Comparison of ENCODE assay signal across 20 mouse cellular contexts in the genomic region with DNA sequence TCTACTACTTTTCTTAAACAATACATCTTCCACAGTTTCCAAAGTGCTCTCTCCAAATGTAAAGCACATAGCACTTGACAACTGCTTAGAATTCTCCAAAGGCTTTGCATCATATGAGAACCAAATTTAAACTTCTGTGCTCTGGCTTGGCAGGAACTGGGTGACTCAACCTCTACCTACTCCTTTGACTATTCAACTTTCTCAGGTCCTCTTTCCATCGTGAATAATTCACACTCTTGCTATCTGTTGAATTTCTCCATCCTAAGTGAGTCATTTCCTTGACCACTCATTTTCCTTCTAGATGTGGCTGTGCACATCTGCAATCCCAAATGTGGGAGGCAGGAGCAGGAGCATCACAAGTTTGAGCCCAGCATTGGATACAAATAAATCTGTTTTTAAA. TPM values are rescaled to one million over a fixed set of nuclear protein-coding genes. Genes with fewer than 3 reads are reported as not detected.
"Had no signal": no experiment of that assay in that cellular context is flagged by ENCODE, and none has a peak within 500 bp of the region (broad histone marks: within the 10 kb centered on the region; RNA-seq: fewer than 3 reads in every experiment).

No protein-coding gene starts in this region.

- ATAC-seq: liver, postnatal 0 days; lung, postnatal 0 days had no signal

- H3K9me3 ChIP-seq: lung, embryonic 15.5 days; megakaryocyte, embryonic 14.5 days; midbrain, embryonic 12.5 days; neural tube, embryonic 13.5 days; neural tube, embryonic 15.5 days had no signal

- H3K27me3 ChIP-seq: lung, embryonic 15.5 days; midbrain, embryonic 12.5 days; neural tube, embryonic 13.5 days; neural tube, embryonic 15.5 days had no signal

- H3K36me3 ChIP-seq: lung, embryonic 15.5 days; midbrain, embryonic 12.5 days; neural tube, embryonic 13.5 days; neural tube, embryonic 15.5 days had no signal

- H3K27ac ChIP-seq: lung, embryonic 15.5 days; macrophage; midbrain, embryonic 12.5 days; neural tube, embryonic 13.5 days; neural tube, embryonic 15.5 days had no signal

- H3K4me3 ChIP-seq: lung, embryonic 15.5 days; megakaryocyte, embryonic 14.5 days; midbrain, embryonic 12.5 days; myocyte; neural tube, embryonic 13.5 days; neural tube, embryonic 15.5 days had no signal

- DNase-seq: liver, postnatal 0 days; lung, adult 2 months; lung, postnatal 14 days; lung, postnatal 36 days; retina, postnatal 1 day; right cerebral cortex, postnatal 14 days; right cerebral cortex, postnatal 4 days; spleen, adult 18-20 months; thymus, adult 18-20 months; thymus, postnatal 14 days; thymus, postnatal 36 days had no signal

- H3K4me1 ChIP-seq: lung, embryonic 15.5 days; megakaryocyte, embryonic 14.5 days; midbrain, embryonic 12.5 days; neural tube, embryonic 15.5 days had no signal

RNA-seq across cellular contexts. Expression of a gene that starts 28.4 kb away (rescaled TPM):
- polyA plus RNA-seq: liver, postnatal 0 days; lung, adult 2 months; macrophage; myocyte; small intestine, adult 2 months had no signal
